Mouse (Mus musculus) MEL (cell line): ENCODE results near the gene Pbx3. TPM values are rescaled to one million over a fixed set of nuclear protein-coding genes. Genes with fewer than 3 reads are reported as not detected.
A peak's percentile ranks its signal among the peaks of the same experiment; 100 is the strongest.

Experiments used
- DNase-seq: peaks from one replicate; pipeline ENCODE4 v3.0.0; 2011; ENCODE audit warnings: low read depth, low spot score
- H3K27ac ChIP-seq: 2 replicates; pipeline ENCODE4 v1.5.1; 2012; ENCODE audit warnings: low read depth, mild to moderate bottlenecking, control low read depth, low read length, moderate library complexity; ENCODE audit not compliant: control insufficient read depth
- H3K27me3 ChIP-seq, 2 experiments: fragments of 150-350 bp in 1 of 2; sonication (generic) in 1 of 2; 2 replicates each; pipeline ENCODE4 v1.6.1; 2012; ENCODE audit warnings: low read length in 2 of 2, mild to moderate bottlenecking in 2 of 2, improper control_type of control experiment in 1 of 2, moderate library complexity in 1 of 2; ENCODE audit not compliant: insufficient read depth in 2 of 2, control insufficient read depth in 1 of 2
- H3K36me3 ChIP-seq, 2 experiments: 2 replicates each; pipeline ENCODE4 v1.6.1; 2012 to 2014; ENCODE audit warnings: low read length in 2 of 2, improper control_type of control experiment in 1 of 2, inconsistent platforms in 1 of 2, mild to moderate bottlenecking in 1 of 2; ENCODE audit not compliant: insufficient read depth in 2 of 2, control insufficient read depth in 1 of 2
- H3K4me1 ChIP-seq, 2 experiments: fragments of 150-350 bp in 1 of 2; sonication (generic) in 1 of 2; 2 replicates each; pipeline ENCODE4 v1.6.1; 2012; ENCODE audit warnings: low read length in 2 of 2, improper control_type of control experiment in 1 of 2, mild to moderate bottlenecking in 1 of 2; ENCODE audit not compliant: insufficient read depth in 2 of 2, control insufficient read depth in 1 of 2
- H3K4me3 ChIP-seq, 2 experiments: fragments of 150-350 bp in 1 of 2; sonication (generic) in 1 of 2; 2 replicates each; pipeline ENCODE4 v1.5.1; 2012; ENCODE audit warnings: low read depth in 2 of 2, low read length in 2 of 2, mild to moderate bottlenecking in 2 of 2, moderate library complexity in 2 of 2, control low read depth in 1 of 2, improper control_type of control experiment in 1 of 2; ENCODE audit not compliant: control insufficient read depth in 1 of 2, insufficient read depth in 1 of 2
- H3K79me2 ChIP-seq: 2 replicates; pipeline ENCODE4 v1.6.1; 2012; ENCODE audit warnings: mild to moderate bottlenecking, low read length, moderate library complexity; ENCODE audit not compliant: control insufficient read depth, poor library complexity, insufficient read depth
- H3K9ac ChIP-seq: 2 replicates; pipeline ENCODE4 v1.6.1; 2012; ENCODE audit warnings: low read depth, mild to moderate bottlenecking, control low read depth, low read length, moderate library complexity; ENCODE audit not compliant: control insufficient read depth, poor library complexity, severe bottlenecking
- H3K9me3 ChIP-seq: fragments of 150-350 bp; sonication (generic); replicated peaks from 2 replicates; pipeline ENCODE4 v1.6.1; 2012; ENCODE audit warnings: mild to moderate bottlenecking, low read length, improper control_type of control experiment, moderate library complexity; ENCODE audit not compliant: insufficient read depth
- E2F4 ChIP-seq: IDR thresholded peaks from 2 replicates; pipeline ENCODE4 v1.6.1; 2011; ENCODE audit warnings: low read depth, low read length, improper control_type of control experiment, borderline replicate concordance
- ELF1 ChIP-seq: IDR thresholded peaks from 2 replicates; pipeline ENCODE4 v1.6.1; 2014; ENCODE audit warnings: low read depth, mild to moderate bottlenecking, inconsistent platforms, low read length, improper control_type of control experiment, moderate library complexity
- EP300 ChIP-seq, 2 experiments: IDR thresholded peaks; 2 replicates each; pipeline ENCODE4 v1.6.1; 2011; ENCODE audit warnings: improper control_type of control experiment in 2 of 2, low read length in 2 of 2, low read depth in 1 of 2, mild to moderate bottlenecking in 1 of 2
- ETS1 ChIP-seq: IDR thresholded peaks from 2 replicates; pipeline ENCODE4 v1.6.1; 2012; ENCODE audit warnings: low read depth, mild to moderate bottlenecking, inconsistent platforms, low read length, improper control_type of control experiment, moderate library complexity
- GATA1 ChIP-seq: IDR thresholded peaks from 2 replicates; pipeline ENCODE4 v1.6.1; 2011; ENCODE audit warnings: low read depth, low read length, improper control_type of control experiment
- HCFC1 ChIP-seq: IDR thresholded peaks from 2 replicates; pipeline ENCODE4 v1.6.1; 2012; ENCODE audit warnings: low read depth, mild to moderate bottlenecking, inconsistent platforms, low read length, improper control_type of control experiment, moderate library complexity
- KAT2A ChIP-seq: conservative IDR thresholded peaks from 2 replicates; pipeline ENCODE4 v1.6.1; 2012; ENCODE audit warnings: low read depth, low read length, improper control_type of control experiment, inconsistent platforms
- MAFK ChIP-seq: IDR thresholded peaks from 2 replicates; pipeline ENCODE4 v1.6.1; 2011; ENCODE audit warnings: low read depth, mild to moderate bottlenecking, low read length, improper control_type of control experiment, borderline replicate concordance
- MAX ChIP-seq: IDR thresholded peaks from 2 replicates; pipeline ENCODE4 v1.6.1; 2011; ENCODE audit warnings: low read length, improper control_type of control experiment
- MAZ ChIP-seq: IDR thresholded peaks from 2 replicates; pipeline ENCODE4 v1.6.1; 2012; ENCODE audit warnings: low read depth, mild to moderate bottlenecking, inconsistent platforms, low read length, improper control_type of control experiment
- MXI1 ChIP-seq: IDR thresholded peaks from 2 replicates; pipeline ENCODE4 v1.6.1; 2011; ENCODE audit warnings: mild to moderate bottlenecking, low read depth, low read length, improper control_type of control experiment
- MYB ChIP-seq: IDR thresholded peaks from 2 replicates; pipeline ENCODE4 v1.6.1; 2011; ENCODE audit warnings: mild to moderate bottlenecking, low read depth, low read length, improper control_type of control experiment
- MYC ChIP-seq: IDR thresholded peaks from 2 replicates; pipeline ENCODE4 v1.6.1; 2011; ENCODE audit warnings: low read depth, mild to moderate bottlenecking, low read length, improper control_type of control experiment, moderate library complexity
- NELFE ChIP-seq: IDR thresholded peaks from 2 replicates; pipeline ENCODE4 v1.6.1; 2011; ENCODE audit warnings: low read depth, low read length, improper control_type of control experiment
- POLR2A ChIP-seq, 2 experiments: IDR thresholded peaks; 2 replicates each; pipeline ENCODE4 v1.6.1; 2011 to 2012; ENCODE audit warnings: low read length in 2 of 2, mild to moderate bottlenecking in 2 of 2, control low read depth in 1 of 2, improper control_type of control experiment in 1 of 2, low read depth in 1 of 2, moderate library complexity in 1 of 2; ENCODE audit not compliant: control insufficient read depth in 1 of 2, insufficient read depth in 1 of 2, poor library complexity in 1 of 2
- POLR2AphosphoS2 ChIP-seq: IDR thresholded peaks from 2 replicates; pipeline ENCODE4 v1.6.1; 2011; ENCODE audit warnings: low read length, improper control_type of control experiment
- RAD21 ChIP-seq: IDR thresholded peaks from 2 replicates; pipeline ENCODE4 v1.6.1; 2011; ENCODE audit warnings: mild to moderate bottlenecking, low read depth, low read length, improper control_type of control experiment
- RCOR1 ChIP-seq: IDR thresholded peaks from 2 replicates; pipeline ENCODE4 v1.6.1; 2012; ENCODE audit warnings: low read depth, mild to moderate bottlenecking, inconsistent platforms, low read length, improper control_type of control experiment
- SIN3A ChIP-seq: IDR thresholded peaks from 2 replicates; pipeline ENCODE4 v1.6.1; 2012; ENCODE audit warnings: low read length, improper control_type of control experiment, inconsistent platforms
- TCF12 ChIP-seq: IDR thresholded peaks from 2 replicates; pipeline ENCODE4 v1.6.1; 2014; ENCODE audit warnings: low read depth, mild to moderate bottlenecking, inconsistent platforms, low read length, improper control_type of control experiment, moderate library complexity
- ZC3H11A ChIP-seq: IDR thresholded peaks from 2 replicates; pipeline ENCODE4 v1.6.1; 2012; ENCODE audit warnings: low read depth, mild to moderate bottlenecking, inconsistent platforms, low read length, improper control_type of control experiment
- ZMIZ1 ChIP-seq: IDR thresholded peaks from 2 replicates; pipeline ENCODE4 v1.6.1; 2012; ENCODE audit warnings: low read depth, mild to moderate bottlenecking, inconsistent platforms, low read length, improper control_type of control experiment, moderate library complexity
- ZNF384 ChIP-seq: IDR thresholded peaks from 2 replicates; pipeline ENCODE4 v1.6.1; 2012; ENCODE audit warnings: low read depth, mild to moderate bottlenecking, inconsistent platforms, low read length, improper control_type of control experiment
- polyA plus RNA-seq, 2 experiments: library from polyadenylated mRNA; stranded (reverse) in 1 of 2; unstranded in 1 of 2; fragments of >175 nt in 1 of 2; fragments of >200 nt in 1 of 2; gene quantifications; 2 replicates each; pipeline versions ENCODE4 v1.2.1 to v1.2.4; 2012; ENCODE audit warnings: low replicate concordance in 2 of 2, low read depth in 1 of 2; ENCODE audit not compliant: insufficient read length in 2 of 2, insufficient read depth in 1 of 2, missing spikeins in 1 of 2
- total RNA-seq: library from RNA; depleted of rRNA; stranded (reverse); fragments of 300-350 nt; gene quantifications from 2 replicates; pipeline ENCODE4 v1.2.3, GENCODE M21; 2012; rRNA removed

The Pbx3 gene
- total RNA-seq (9.0 and 10.1 TPM in 2 replicates), polyA plus RNA-seq (10 to 100 TPM in 1 of 2 experiments, not detected in 1; 22.4 TPM)

GRCm38 (mm10) chr2:34372305-34373301 lies at the start of gene Pbx3:
Gene Pbx3, minus strand, starts transcription at chr2:34373142.
- peak; percentile 16; the same call in 1 of the 2 replicates for TF ChIP-seq SIN3A
- TF ChIP-seq ELF1: no peak
- TF ChIP-seq E2F4: no peak; the same call in 1 of the 2 replicates
- peak; percentile 53 to 90; a peak in 3 of 4 replicates for TF ChIP-seq POLR2A (IDR thresholded peaks at IDR 0.05; ENCODE audit: control insufficient read depth in 1 of 2, insufficient read depth in 1 of 2, low read depth in 1 of 2, low read length in 2 of 2, poor library complexity in 1 of 2)
- no peak for TF ChIP-seq GATA1
- TF ChIP-seq MYC: 0 out of 2 replicates have a peak, but pooled peaks have one; percentile 54
- TF ChIP-seq EP300 (IDR thresholded peaks at IDR 0.05; ENCODE audit: low read depth in 1 of 2, low read length in 2 of 2): no peak
- TF ChIP-seq ZNF384: no peak
- TF ChIP-seq MAX: peak; percentile 98
- no peak for TF ChIP-seq RCOR1
- peak; percentile 95 for TF ChIP-seq MAZ
- peak; percentile 66; the same call in 1 of the 2 replicates for TF ChIP-seq TCF12
- peak; percentile 87 for TF ChIP-seq NELFE
- no peak for TF ChIP-seq MAFK
- TF ChIP-seq HCFC1: peak; percentile 53; the same call in 1 of the 2 replicates
- no peak for TF ChIP-seq MYB
- peak; percentile 70; the same call in 1 of the 2 replicates for TF ChIP-seq POLR2AphosphoS2
- no peak; the same call in 1 of the 2 replicates for TF ChIP-seq KAT2A
- TF ChIP-seq MXI1: peak; percentile 20; the same call in 1 of the 2 replicates
- TF ChIP-seq ZC3H11A: no peak
- TF ChIP-seq ZMIZ1: peak; percentile 73; the same call in 1 of the 2 replicates
- TF ChIP-seq RAD21: no peak
- 0 out of 2 replicates have a peak, but pooled peaks have one; percentile 0 for TF ChIP-seq ETS1
- TF ChIP-seq, all 39 proteins: peak for 12
- Histone ChIP-seq H3K9me3 (no peaks in the 10 kb centered on the region), H3K4me3 (peak within 1 kb of the TSS; percentile 61 to 76), H3K9ac (peak within 1 kb of the TSS; percentile 85), H3K27ac (peak within 1 kb of the TSS; percentile 81), H3K36me3 (peaks cover 0 to 18% of the 10 kb centered on the region in 2 experiments; a peak in 2 of 4 replicates), H3K79me2 (peaks cover 23% of the 10 kb centered on the region), H3K27me3 (no peaks in the 10 kb centered on the region), H3K4me1 (peaks cover 6 to 14% of the 10 kb centered on the region in 2 experiments; a peak in 3 of 4 replicates)
- DNase-seq: peak; percentile 93
